Mouse (Mus musculus) neural tube, embryonic 13.5 days (tissue): Measurements from ENCODE around the gene Slx4. TPM values are rescaled to one million over a fixed set of nuclear protein-coding genes. Genes with fewer than 3 reads are reported as not detected.
"Not testable (repeated sequence)": the region's sequence is repeated elsewhere in the genome, so short reads cannot be mapped to it uniquely, and the experiment has no call there.

Experiments
- ATAC-seq: fragments of 200-750 bp; cut with Nextera tagmentation; 2 replicates; pipeline ENCODE4 v1.8.0; 2017; ENCODE audit warnings: low read depth, mild to moderate bottlenecking, moderate TSS enrichment, moderate library complexity
- H3K27ac ChIP-seq: fragments of 300-500 bp; sonication (generic); replicated peaks from 2 replicates; pipeline ENCODE4 v1.5.1; 2015; ENCODE audit warnings: moderate library complexity, mild to moderate bottlenecking, inconsistent platforms
- H3K27me3 ChIP-seq: fragments of 300-500 bp; sonication (generic); 2 replicates; pipeline ENCODE4 v1.6.1; 2015; ENCODE audit warnings: mild to moderate bottlenecking, inconsistent platforms
- H3K36me3 ChIP-seq: fragments of 300-500 bp; sonication (generic); 2 replicates; pipeline ENCODE4 v1.6.1; 2015; ENCODE audit warnings: mild to moderate bottlenecking, inconsistent platforms
- H3K4me1 ChIP-seq: fragments of 300-500 bp; sonication (generic); replicated peaks from 2 replicates; pipeline ENCODE4 v1.6.1; 2015; ENCODE audit warnings: inconsistent platforms
- H3K4me2 ChIP-seq: fragments of 300-500 bp; sonication (generic); 2 replicates; pipeline ENCODE4 v1.6.1; 2015; ENCODE audit warnings: inconsistent platforms, mild to moderate bottlenecking, moderate library complexity
- H3K4me3 ChIP-seq: fragments of 300-500 bp; sonication (generic); 2 replicates; pipeline ENCODE4 v1.5.1; 2015; ENCODE audit warnings: mild to moderate bottlenecking, inconsistent platforms
- H3K9ac ChIP-seq: fragments of 300-500 bp; sonication (generic); 2 replicates; pipeline ENCODE4 v1.6.1; 2015; ENCODE audit warnings: moderate library complexity, mild to moderate bottlenecking, inconsistent platforms
- H3K9me3 ChIP-seq: fragments of 300-500 bp; sonication (generic); 2 replicates; pipeline ENCODE4 v1.6.1; 2016; ENCODE audit warnings: inconsistent platforms
- WGBS: fragments of 180-500 bp; shearing (Covaris S2); methylation state at CpG from one replicate; pipeline ENCODE4 v1.1.7; 2015; 5-methylcytosine and 5-hydroxymethylcytosine counted together
- polyA plus RNA-seq: library from polyadenylated mRNA; unstranded; fragments of >200 nt; fragmentation: Nextera tagmentation; extraction: Ambion mirVana; gene quantifications from 2 replicates; pipeline ENCODE4 v1.2.1, GENCODE M21; 2015

Gene Slx4
- polyA plus RNA-seq, 1 experiment from 2014 or later: 18.9 TPM

DNA sequence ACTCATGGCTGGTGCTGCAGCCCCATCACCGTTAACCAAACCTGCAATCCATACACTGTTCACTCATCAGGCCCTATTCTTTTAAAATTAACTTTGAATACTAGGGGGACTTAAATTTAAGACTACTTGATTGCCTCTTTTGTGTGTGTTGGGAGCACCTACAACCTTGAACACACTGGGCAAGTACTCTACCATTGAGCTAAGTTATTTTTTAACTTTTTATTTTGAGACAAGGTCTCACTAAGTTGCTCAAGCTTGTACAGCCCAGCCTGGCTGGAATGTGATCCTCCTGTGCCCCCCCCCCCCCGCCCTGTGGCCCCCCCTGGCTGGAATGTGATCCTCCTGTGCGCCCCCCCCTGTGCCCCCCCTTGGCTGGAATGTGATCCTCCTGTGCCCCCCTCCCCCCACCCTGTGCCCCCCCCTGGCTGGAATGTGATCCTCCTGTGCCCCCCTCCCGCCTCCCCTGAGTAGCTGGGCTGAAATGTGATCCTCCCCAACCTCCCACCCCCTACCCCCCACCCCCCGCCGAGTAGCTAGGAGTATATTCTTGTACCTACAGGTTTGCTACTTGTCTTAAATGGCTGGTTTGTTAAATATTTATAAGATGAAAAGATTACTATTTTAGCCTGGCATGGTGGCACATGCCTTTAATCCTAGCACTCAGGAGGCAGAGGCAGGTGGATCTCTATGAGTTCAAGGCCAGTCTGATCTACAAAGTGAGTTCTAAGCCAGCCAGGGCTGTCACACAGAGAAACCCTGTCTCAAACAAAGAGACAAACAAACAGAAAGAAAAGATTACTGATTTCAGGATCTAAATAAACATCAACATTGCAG lies 28.1 kb upstream of the Slx4 start:
- no peak for ATAC-seq
- H3K9ac ChIP-seq: no peak overlapping the region
- H3K27ac ChIP-seq: no peak overlapping the region
- H3K4me1 ChIP-seq: no peaks in the 10 kb centered on the region
- no peaks in the 10 kb centered on the region for H3K27me3 ChIP-seq
- H3K4me3 ChIP-seq: no peak overlapping the region
- H3K9me3 ChIP-seq: no peaks in the 10 kb centered on the region
- no peak overlapping the region for H3K4me2 ChIP-seq
- H3K36me3 ChIP-seq: peaks cover 9% of the 10 kb centered on the region
- 69% methylated on average over 4 of the region's 6 CpGs for WGBS

DNA sequence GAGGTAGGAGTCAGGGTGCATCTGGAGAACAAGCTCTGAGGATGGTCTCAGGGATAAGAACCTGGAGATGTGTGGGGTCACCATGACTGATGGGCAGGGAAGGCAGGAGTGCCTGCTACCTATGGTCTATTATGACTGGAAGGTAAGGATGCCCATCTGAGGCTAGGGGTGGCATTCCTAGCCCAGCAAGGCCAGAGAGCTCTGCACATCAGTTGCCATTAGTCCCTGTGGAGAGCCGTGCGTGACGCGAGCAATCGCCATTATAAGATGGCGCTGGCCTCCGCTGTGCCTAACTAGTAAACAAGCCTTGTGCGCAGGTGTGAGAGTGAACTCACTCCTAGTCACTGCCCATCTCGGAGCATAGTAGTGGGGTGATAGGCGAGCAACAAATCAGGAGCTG lies 26.9 kb upstream of the Slx4 start:
- Histone ChIP-seq H3K27me3 (no peaks in the 10 kb centered on the region), H3K9ac (no peak overlapping the region), H3K4me3 (no peak overlapping the region), H3K4me2 (no peak overlapping the region), H3K36me3 (0 out of 2 replicates have a peak, but pooled peaks cover 4% of the 10 kb centered on the region), H3K9me3 (no peaks in the 10 kb centered on the region), H3K4me1 (no peaks in the 10 kb centered on the region), H3K27ac (no peak overlapping the region)
- no peak for ATAC-seq
- 95% methylated on average over 10 of the region's 10 CpGs for WGBS

GRCm38 (mm10) chr16:4029371-4029841 lies 25.8 kb upstream of the Slx4 start:
- Histone ChIP-seq H3K4me3 (no peak overlapping the region), H3K4me2 (no peak overlapping the region), H3K9me3 (no peaks in the 10 kb centered on the region), H3K9ac (no peak overlapping the region), H3K4me1 (no peaks in the 10 kb centered on the region), H3K27ac (no peak overlapping the region), H3K27me3 (no peaks in the 10 kb centered on the region), H3K36me3 (no peaks in the 10 kb centered on the region)
- no peak for ATAC-seq
- WGBS: 92% methylated on average over 5 of the region's 5 CpGs

DNA sequence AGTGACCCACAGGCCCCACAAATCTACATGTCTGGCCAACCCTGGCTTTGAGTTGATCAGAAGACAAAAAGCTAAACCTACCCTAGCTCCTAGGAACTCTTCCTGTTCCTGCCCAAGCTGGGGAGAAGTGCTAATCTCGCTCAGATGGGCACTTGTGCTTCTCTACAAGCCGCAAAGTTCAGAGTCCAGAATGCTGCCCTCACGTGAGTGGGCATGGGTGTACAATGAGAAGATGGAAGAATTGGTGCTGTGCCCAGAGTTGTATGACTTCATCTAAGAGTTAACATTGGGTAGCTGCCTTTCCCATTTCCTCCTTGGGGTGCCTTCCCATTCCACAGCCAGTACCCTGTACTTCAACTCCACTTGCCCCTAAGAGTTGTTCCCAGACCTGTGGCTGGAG lies 23.6 kb upstream of the Slx4 start:
- Histone ChIP-seq H3K4me2 (no peak overlapping the region), H3K9ac (no peak overlapping the region), H3K4me3 (no peak overlapping the region), H3K27me3 (no peaks in the 10 kb centered on the region), H3K27ac (no peak overlapping the region), H3K36me3 (no peaks in the 10 kb centered on the region), H3K9me3 (no peaks in the 10 kb centered on the region), H3K4me1 (no peaks in the 10 kb centered on the region)
- 85% methylated on average over 3 of the region's 3 CpGs for WGBS
- ATAC-seq: no peak

- WGBS: 68% methylated on average over 1 of the region's 1 CpGs
- no peaks in the 10 kb centered on the region for H3K27me3 ChIP-seq
- no peak overlapping the region for H3K27ac ChIP-seq
- H3K9me3 ChIP-seq: no peaks in the 10 kb centered on the region
- no peaks in the 10 kb centered on the region for H3K36me3 ChIP-seq
- H3K9ac ChIP-seq: no peak overlapping the region
- ATAC-seq: no peak
- H3K4me3 ChIP-seq: no peak overlapping the region
- no peak overlapping the region for H3K4me2 ChIP-seq
- H3K4me1 ChIP-seq: no peaks in the 10 kb centered on the region
Measured at GRCm38 (mm10) chr16:4026672-4027071, 23.1 kb upstream of the Slx4 start.

DNA sequence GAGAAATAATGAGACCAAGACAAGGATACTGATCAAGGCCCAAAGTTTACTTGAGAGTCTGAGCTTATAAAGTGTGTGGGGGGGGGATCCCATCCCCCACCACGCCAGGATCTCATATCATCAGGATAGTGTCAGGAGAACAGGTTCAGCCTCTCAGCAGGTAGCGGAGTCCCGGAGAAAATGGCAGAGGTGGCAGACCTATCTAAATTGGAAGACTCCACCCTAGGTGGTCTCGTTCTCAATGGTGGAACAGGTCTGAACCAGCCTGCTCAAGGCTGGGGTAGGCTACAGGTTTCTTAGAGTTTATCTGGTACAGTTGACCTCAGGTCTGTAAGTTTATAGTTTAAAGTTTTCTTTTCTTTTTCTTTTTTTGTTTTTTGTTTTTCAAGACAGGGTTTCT lies 19.1 kb upstream of the Slx4 start:
- Histone ChIP-seq H3K27me3 (no peaks in the 10 kb centered on the region), H3K4me2 (no peak overlapping the region), H3K9ac (no peak overlapping the region), H3K27ac (no peak overlapping the region), H3K4me3 (no peak overlapping the region), H3K9me3 (no peaks in the 10 kb centered on the region), H3K4me1 (no peaks in the 10 kb centered on the region), H3K36me3 (no peaks in the 10 kb centered on the region)
- ATAC-seq: no peak
- 77% methylated on average over 4 of the region's 4 CpGs for WGBS

DNA sequence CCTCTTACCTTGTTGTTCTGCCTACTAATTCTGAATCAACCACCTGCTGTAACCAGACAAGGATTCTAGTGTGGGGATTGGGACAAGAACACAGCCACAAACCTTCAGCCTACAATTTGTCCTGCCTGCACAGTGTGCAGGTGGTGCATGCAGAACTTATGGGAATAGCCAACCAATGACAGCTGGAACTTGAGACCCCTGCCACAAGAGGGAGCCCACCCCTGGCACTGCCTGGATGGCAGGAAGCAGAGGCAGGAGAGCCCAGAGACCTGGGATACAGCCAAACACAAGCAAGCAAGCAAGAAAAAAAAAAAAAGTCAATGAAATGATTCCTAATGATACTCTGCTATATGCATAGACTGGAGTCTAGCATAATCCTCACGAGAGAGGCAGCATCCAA lies 17.7 kb upstream of the Slx4 start:
- ATAC-seq: no peak
- H3K9me3 ChIP-seq: no peaks in the 10 kb centered on the region
- no peak overlapping the region for H3K27ac ChIP-seq
- no peaks in the 10 kb centered on the region for H3K4me1 ChIP-seq
- H3K4me2 ChIP-seq: no peak overlapping the region
- H3K36me3 ChIP-seq: no peaks in the 10 kb centered on the region
- 83% methylated on average over 1 of the region's 1 CpGs for WGBS
- H3K9ac ChIP-seq: no peak overlapping the region
- no peaks in the 10 kb centered on the region for H3K27me3 ChIP-seq
- H3K4me3 ChIP-seq: no peak overlapping the region

GRCm38 (mm10) chr16:4017466-4017865 lies 13.9 kb upstream of the Slx4 start:
- not testable (repeated sequence) for H3K9ac ChIP-seq, H3K36me3 ChIP-seq, H3K27me3 ChIP-seq, H3K4me3 ChIP-seq, ATAC-seq, H3K27ac ChIP-seq, H3K4me1 ChIP-seq, H3K9me3 ChIP-seq, H3K4me2 ChIP-seq
- 83% methylated on average over 6 of the region's 6 CpGs for WGBS

DNA sequence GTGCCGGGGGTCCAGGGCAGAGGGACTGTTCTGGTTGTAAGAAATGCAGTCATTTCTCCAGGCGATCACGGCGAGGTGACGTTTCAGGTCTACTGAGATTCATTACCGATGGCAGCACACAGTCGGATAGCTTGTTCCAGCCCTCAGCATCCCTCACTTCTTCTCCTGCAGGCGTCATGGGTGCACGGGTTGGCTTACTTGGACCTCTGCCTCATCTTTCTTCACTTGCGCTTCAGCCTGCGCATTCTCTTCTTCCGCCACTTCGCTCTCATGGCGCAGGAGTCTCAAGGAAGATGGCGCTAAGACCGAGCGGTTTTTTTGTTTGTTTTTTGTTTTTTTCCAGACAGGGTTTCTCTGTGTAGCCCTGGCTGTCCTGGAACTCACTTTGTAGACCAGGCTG lies 13.2 kb upstream of the Slx4 start:
- not testable (repeated sequence) for H3K9ac ChIP-seq, H3K4me1 ChIP-seq, H3K4me3 ChIP-seq, H3K27me3 ChIP-seq, ATAC-seq, H3K27ac ChIP-seq, H3K36me3 ChIP-seq, H3K4me2 ChIP-seq, H3K9me3 ChIP-seq
- WGBS: 83% methylated on average over 17 of the region's 17 CpGs

- H3K9ac ChIP-seq: no peak overlapping the region
- no peaks in the 10 kb centered on the region for H3K4me1 ChIP-seq
- ATAC-seq: no peak
- H3K27me3 ChIP-seq: no peaks in the 10 kb centered on the region
- H3K4me3 ChIP-seq: no peak overlapping the region
- whole genome bisulfite sequencing: 77% methylated on average over 5 of the region's 5 CpGs
- H3K36me3 ChIP-seq: no peaks in the 10 kb centered on the region
- H3K9me3 ChIP-seq: peaks cover 7% of the 10 kb centered on the region
- H3K27ac ChIP-seq: no peak overlapping the region
- H3K4me2 ChIP-seq: no peak overlapping the region
Measured at GRCm38 (mm10) chr16:4014040-4014668, 10.6 kb upstream of the Slx4 start.

GRCm38 (mm10) chr16:4012882-4013570 lies 9.5 kb upstream of the Slx4 start:
- Histone ChIP-seq H3K4me2 (no peak overlapping the region), H3K9ac (no peak overlapping the region), H3K27ac (no peak overlapping the region), H3K4me3 (no peak overlapping the region), H3K36me3 (no peaks in the 10 kb centered on the region), H3K27me3 (no peaks in the 10 kb centered on the region), H3K9me3 (peaks cover 7% of the 10 kb centered on the region), H3K4me1 (no peaks in the 10 kb centered on the region)
- WGBS: 78% methylated on average over 4 of the region's 4 CpGs
- no peak for ATAC-seq

DNA sequence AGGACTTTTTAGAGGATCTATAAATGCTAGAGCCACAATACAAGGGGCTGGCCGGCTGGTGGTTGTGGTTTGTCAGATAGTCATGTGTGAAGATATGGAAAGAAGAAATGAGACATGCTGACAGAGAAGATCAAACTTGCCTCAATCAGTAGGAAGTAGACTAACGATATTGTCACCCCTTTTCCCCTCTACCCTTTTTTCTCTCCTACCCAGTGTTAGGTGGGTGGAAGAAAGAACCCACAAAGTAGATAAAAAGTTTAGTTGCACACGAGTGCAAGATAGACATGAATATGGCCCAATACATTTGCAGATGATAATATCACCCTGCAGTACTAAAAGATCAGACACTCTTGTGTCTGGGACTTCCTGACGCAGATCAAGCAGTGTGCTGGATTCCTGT lies 15.2 kb downstream of the Slx4 start:
- Histone ChIP-seq H3K4me3 (no peak overlapping the region), H3K4me2 (no peak overlapping the region), H3K4me1 (no peaks in the 10 kb centered on the region), H3K27me3 (no peaks in the 10 kb centered on the region), H3K36me3 (peaks cover 98% of the 10 kb centered on the region), H3K27ac (no peak overlapping the region), H3K9me3 (no peaks in the 10 kb centered on the region), H3K9ac (no peak overlapping the region)
- no peak for ATAC-seq
- 89% methylated on average over 4 of the region's 4 CpGs for WGBS
